Mouse (Mus musculus) kidney, adult 8-10 months (tissue): ENCODE data around the gene Hnrnpa2b1.
"Not testable (repeated sequence)": the region's sequence is repeated elsewhere in the genome, so short reads cannot be mapped to it uniquely, and the experiment has no call there.

ENCODE experiments used
- DNase-seq, 2 experiments: peaks; one replicate each; pipeline ENCODE4 v3.0.0; 2022

The Hnrnpa2b1 gene

GRCm38 (mm10) chr6:51469715-51470310 lies at the start of gene Hnrnpa2b1:
Hnrnpa2b1 (minus strand) TSS chr6:51469894.
- DNase-seq: peak; percentile 97 to 99

DNA sequence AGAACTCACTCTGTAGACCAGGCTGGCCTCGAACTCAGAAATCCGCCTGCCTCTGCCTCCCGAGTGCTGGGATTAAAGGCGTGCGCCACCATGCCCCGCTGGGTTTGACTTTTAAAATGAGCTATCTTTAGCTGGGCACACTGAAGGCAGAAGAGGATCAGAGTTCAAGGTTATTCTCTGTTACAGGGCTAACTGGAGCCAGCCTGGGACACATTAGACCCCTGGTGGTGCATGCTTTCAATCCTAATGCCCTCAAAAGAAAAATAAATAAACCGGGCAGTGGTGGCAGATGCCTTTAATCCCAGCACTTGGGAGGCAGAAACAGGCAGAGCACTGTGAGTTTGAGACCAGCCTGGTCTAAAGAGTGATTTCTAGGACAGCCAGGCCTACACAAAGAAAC lies 45.2 kb upstream of the Hnrnpa2b1 start:
- DNase-seq: no peak

DNA sequence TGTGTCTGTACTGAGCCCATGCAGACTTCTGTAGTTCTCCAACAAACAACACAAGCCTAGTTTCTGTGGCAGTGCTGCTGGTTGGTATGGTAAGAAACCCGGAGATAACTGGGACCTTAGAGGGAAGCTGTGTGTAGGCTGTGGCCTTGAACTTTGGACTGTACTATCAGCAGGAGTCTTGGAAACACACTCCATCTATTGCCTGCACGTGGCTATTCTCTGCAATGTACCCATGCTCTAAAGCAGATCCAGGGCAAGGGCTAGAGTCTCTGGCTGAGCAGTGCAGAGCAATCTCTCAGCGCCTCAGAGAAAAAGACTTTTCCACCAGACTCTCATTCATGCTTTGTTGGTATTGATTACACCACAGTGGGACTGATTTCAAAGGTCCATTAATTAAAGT lies 44.1 kb upstream of the Hnrnpa2b1 start:
- no peak for DNase-seq

DNA sequence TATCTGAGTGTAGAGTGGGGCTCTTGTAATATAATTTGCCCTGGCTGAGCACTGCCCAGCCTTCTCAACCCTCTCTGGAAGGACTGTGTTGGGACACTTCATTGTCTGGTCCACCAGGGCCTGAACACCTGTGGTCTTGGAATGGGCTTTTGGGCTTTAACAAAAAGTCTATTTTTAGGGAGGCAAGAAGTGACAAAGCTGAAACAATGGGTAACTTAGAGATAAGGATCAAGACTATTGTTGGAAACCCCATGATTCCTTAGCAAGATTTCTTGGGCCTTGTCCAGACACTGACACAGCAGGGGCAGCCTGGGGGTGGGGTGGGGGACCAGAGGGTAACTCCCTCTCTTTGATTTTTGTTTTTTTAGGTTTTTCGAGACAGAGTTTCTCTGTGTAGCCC lies 41.3 kb upstream of the Hnrnpa2b1 start:
- no peak for DNase-seq

DNA sequence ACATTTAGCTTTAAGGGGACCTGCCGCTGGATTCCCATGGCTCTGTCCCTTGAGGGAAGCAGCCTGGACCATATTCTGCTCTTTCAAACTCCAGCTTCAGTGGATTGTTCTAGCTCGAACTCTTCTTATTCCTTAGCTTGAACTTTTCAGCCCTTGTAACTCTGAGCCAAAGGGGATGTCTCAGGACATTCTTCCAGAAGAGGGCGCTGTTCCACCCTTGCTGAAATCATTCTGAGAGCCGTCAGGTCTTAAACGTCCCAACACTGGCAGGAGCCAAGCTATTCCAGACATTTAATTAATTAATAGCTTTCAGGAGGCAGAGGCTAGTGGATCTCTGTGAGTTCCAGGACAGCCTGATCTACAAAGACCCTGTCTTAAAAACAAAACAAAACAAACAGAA lies 40.4 kb upstream of the Hnrnpa2b1 start:
- DNase-seq: peak; percentile 20 to 69

GRCm38 (mm10) chr6:51508750-51509648 lies 39.3 kb upstream of the Hnrnpa2b1 start:
- DNase-seq: peak; percentile 51 to 78

DNA sequence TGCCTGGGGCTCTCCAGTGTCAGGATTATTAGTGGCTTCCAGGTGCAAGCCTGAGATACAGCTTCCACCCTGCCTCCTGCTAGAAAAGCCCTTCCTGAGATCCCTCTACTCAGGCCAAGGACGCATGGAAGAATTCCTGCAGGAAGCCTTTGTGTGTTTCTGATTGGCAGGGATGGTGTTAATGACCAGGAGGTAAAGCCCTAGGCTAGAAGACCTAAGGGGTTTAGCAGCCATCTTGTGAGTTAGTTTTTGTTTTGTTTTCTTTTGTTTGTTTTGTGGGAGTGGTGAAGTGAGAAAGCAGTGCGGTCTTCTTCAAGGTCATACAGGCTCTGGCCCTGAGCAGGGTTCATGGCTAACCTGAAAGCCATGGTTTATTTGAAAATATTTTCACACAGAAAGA lies 37.9 kb upstream of the Hnrnpa2b1 start:
- no peak for DNase-seq

- DNase-seq: no peak
Measured at GRCm38 (mm10) chr6:51505671-51506070, 36.0 kb upstream of the Hnrnpa2b1 start.

GRCm38 (mm10) chr6:51497321-51498111 lies 27.8 kb upstream of the Hnrnpa2b1 start:
- peak; percentile 7 to 20 for DNase-seq

DNA sequence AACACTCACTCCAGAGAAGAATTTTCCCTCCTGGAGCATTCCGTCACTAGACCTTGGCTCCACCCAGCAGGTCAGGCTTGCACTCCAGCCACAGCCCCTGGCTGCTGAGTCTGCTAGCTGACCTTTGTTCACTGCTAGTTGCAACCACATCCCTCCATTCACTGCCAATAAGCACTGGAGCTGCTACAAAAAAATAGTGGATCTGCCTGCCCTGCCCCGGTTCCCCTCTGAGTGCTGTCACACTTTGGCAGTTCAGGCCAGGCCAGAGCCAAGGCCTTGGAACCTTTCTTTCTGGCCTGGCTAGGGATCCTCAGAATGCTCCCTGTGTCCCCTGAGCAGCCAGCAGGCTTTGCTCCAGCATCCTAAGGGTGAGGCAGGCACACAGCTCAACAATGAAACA lies 20.1 kb upstream of the Hnrnpa2b1 start:
- peak; percentile 71 to 81 for DNase-seq

DNA sequence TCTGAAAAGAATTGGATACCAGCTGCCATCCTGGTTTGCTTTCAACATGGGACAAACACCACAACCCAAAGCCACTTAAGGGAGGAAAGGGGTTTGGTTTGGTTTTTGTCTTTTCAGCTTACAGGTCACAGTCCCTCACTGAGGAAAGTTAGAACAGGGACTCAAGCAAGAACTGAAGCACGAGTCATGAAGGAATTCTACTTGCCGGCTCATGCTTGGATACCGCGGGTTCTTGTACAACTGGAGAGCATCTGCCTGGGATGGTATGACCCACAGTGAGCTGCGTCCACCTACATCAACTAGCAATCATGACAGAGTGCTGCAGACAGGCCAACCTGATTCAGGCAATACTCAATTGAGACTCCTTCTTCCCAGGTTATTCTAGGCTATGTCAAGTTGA lies 17.0 kb upstream of the Hnrnpa2b1 start:
- no peak for DNase-seq

DNA sequence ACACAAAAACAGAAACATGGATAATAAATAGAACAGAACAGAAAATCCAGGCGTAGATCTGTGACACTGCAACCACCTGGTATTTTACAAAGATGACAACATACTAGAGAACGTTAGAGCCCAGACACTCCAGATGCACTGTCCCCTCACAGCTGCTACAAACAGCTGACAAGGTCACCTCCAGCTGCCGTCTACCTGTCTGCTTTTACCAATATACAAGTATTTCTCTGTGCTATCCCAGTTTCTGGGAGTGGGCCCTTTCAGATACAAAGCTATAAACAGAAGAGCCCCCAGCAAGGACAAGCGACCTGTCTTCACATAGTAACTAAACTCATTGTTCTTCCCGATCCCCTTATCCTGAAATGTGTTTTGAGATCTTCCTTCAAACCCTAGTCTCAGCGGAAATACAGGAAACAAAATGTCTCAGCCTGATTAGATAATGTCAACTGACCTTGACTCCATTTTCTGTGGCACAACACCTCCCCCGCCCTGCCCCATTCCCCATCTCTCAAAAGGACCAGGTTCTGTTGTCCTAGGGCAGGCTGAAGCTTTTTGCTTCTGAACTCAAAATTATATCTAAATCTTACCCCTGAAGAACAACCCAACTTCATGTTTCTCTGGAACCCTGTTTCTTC lies 16.5 kb upstream of the Hnrnpa2b1 start:
- no peak for DNase-seq

DNA sequence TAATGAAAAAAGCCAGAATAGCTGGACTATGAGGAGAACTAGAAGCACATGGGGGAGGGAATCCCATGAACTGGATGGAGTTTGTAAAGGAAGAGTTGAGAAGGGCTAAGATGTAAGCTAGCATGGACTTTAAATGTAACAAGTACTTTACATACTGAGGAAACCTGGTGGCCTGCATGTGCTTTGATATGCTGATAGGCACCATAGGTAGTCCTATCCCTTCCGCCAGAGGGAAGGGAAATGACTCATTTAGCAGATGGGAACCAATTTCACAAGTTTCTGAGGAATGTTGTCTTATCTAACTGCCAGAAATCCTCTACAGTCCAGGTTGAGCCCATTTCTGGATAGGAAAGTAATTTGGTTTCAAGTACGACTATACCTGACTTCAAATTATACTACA lies 16.0 kb upstream of the Hnrnpa2b1 start:
- no peak for DNase-seq

GRCm38 (mm10) chr6:51484556-51484955 lies 14.9 kb upstream of the Hnrnpa2b1 start:
- not testable (repeated sequence) for DNase-seq

GRCm38 (mm10) chr6:51483861-51484260 lies 14.2 kb upstream of the Hnrnpa2b1 start:
- DNase-seq: no peak

DNA sequence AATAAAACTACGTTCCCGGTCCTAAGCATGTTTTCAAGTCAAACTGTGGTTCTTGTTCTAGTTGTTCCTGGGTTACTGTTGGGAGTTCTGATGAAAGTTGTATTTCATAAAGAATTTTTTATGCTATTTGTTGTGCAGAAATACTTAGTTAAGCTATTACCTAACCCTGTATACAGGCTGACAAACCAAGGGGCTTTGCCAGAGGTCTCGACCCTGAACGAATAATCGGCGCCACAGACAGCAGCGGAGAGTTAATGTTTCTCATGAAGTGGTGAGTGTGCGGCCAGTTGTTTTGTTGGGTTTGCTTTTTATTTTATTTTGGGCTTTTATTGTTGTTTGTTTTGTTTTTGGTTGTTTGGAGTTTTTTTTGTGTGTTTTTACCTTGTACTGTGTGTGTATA lies 11.9 kb upstream of the Hnrnpa2b1 start:
- DNase-seq: peak; percentile 31 to 39

- no peak for DNase-seq
Measured at GRCm38 (mm10) chr6:51479136-51479731, 9.5 kb upstream of the Hnrnpa2b1 start.

- DNase-seq: no peak
Measured at GRCm38 (mm10) chr6:51472213-51472612, 2.5 kb upstream of the Hnrnpa2b1 start.

DNA sequence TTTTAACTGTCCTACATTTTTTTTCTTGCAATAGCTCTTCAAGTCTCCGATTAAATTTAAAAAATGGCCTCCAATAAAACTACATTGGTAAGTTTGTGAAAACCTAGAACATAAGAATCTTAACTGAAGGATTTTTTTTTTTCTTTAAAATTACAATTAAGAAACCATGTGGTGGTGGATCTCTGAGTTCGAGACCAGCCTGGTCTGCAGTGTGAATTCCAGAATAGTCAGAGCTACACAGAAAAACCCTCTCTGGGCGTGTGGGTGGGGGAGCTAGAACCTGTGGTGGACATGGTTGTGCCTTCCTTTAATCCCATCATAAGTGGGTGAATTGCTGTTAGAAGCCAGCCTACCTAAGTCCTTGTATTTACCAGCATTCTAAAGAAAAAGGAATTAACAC lies 2.1 kb upstream of the Hnrnpa2b1 start:
- DNase-seq: no peak

DNA sequence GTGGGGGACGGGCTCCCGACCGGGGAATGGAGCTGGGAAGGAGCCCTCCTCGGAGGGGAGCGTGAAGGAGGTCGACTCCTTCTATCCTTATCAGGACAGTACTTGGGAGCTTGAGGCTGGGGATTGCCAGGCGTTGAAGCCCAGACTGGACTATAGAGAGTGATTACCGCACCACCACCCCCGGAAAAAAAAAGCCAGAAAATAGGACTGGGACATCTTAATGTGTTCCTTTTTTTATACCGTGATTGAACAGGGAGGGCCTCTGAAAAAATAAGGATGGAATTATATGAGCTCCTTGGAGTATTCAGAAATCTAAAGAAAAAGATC lies 1.4 kb upstream of the Hnrnpa2b1 start:
- DNase-seq: no peak

DNA sequence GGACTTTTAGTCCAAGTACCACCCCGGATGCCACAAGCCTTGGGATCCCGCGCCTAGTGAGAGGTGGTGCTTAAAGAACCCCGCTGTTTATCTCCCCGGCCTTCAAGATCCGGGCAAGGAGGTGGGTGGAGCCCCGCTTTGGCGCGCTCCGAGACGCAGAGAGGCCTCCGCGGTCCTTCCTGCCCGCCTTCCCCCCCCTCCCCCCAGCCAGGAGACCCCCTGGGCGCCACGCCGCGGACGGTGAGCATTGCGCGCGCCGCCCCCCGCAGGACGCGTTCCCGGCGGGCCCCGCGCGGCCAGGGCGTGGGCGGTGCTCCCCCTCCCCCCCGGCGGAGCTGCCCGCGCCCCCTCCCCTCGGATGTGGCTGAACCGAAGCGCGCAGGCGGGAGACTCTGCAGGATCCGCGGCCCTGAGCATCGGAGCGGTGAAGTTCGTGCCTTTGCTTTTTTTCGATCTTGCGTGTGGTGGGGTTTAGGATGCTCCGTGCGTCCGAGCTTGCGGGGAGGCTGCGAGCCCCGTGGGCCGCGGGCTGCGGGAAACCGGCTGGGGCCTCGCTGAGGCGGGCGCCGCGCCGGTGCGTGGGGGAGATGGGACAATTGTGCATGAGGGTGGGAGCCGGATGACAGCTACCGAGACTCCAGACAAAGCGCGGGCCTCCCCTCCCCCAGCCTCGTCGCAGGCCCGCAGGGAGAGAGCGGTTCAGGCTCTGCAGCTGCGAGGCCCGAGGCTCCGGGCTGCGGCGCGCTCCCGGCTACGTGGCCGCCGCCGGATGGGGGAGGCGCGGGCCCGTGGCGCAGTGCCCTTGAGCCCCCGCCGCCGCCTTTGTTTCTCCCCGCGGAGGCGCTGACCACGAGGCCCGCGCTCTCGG lies 851 bp upstream of the Hnrnpa2b1 start, which contains the start of gene Cbx3:
Gene Cbx3 (plus strand): TSS at position 50 of the 868 bp plus-strand sequence.
- DNase-seq: peak; percentile 58 to 64
